Mouse (Mus musculus): ENCODE data around the gene Dlx6. TPM values are rescaled to one million over a fixed set of nuclear protein-coding genes. Genes with fewer than 3 reads are reported as not detected.

Gene Dlx6
- polyA plus RNA-seq, 1 experiment = 7.2 TPM

GRCm38 (mm10) chr6:6879371-6880325, 16.5 kb downstream of the Dlx6 start:
- TF ChIP-seq CTCF (IDR thresholded peaks at IDR 0.05; ENCODE audit: extremely low read depth, insufficient read depth, low read length) (no peak), POLR2A (IDR thresholded peaks at IDR 0.05; ENCODE audit: extremely low read depth, insufficient read depth, low read length) (no peak)
- peak overlapping the region; percentile 49; the same call in 1 of the 2 replicates for H3K4me3 ChIP-seq (ENCODE audit: insufficient read depth, low read length)
- no peak overlapping the region for H3K27ac ChIP-seq (ENCODE audit: insufficient read depth, low read length)
- no peaks in the 10 kb centered on the region for H3K4me1 ChIP-seq (ENCODE audit: control insufficient read depth, insufficient read depth, low read length)

- H3K4me3 ChIP-seq (ENCODE audit: insufficient read depth, low read length) = peak overlapping the region; percentile 49
- no peak overlapping the region for H3K27ac ChIP-seq (ENCODE audit: insufficient read depth, low read length)
- TF ChIP-seq POLR2A (IDR thresholded peaks at IDR 0.05; ENCODE audit: extremely low read depth, insufficient read depth, low read length) = no peak
- no peak for TF ChIP-seq CTCF (IDR thresholded peaks at IDR 0.05; ENCODE audit: extremely low read depth, insufficient read depth, low read length)
- H3K4me1 ChIP-seq (ENCODE audit: control insufficient read depth, insufficient read depth, low read length) = no peaks in the 10 kb centered on the region
Measured at GRCm38 (mm10) chr6:6880361-6881114, 17.4 kb downstream of the Dlx6 start.

- TF ChIP-seq CTCF (IDR thresholded peaks at IDR 0.05; ENCODE audit: extremely low read depth, insufficient read depth, low read length) (no peak), POLR2A (IDR thresholded peaks at IDR 0.05; ENCODE audit: extremely low read depth, insufficient read depth, low read length) (no peak)
- Histone ChIP-seq H3K4me3 (ENCODE audit: insufficient read depth, low read length) (peak overlapping the region; percentile 49), H3K4me1 (ENCODE audit: control insufficient read depth, insufficient read depth, low read length) (no peaks in the 10 kb centered on the region), H3K27ac (ENCODE audit: insufficient read depth, low read length) (peak overlapping the region; percentile 48)
Measured at GRCm38 (mm10) chr6:6881115-6881637, 18.0 kb downstream of the Dlx6 start.

GRCm38 (mm10) chr6:6881638-6882190, 18.6 kb downstream of the Dlx6 start, which contains the start of gene Dlx5:
Gene Dlx5 (minus strand): TSS chr6:6882085.
- H3K4me1 ChIP-seq (ENCODE audit: control insufficient read depth, insufficient read depth, low read length) = no peaks in the 10 kb centered on the region
- peak within 1 kb of the TSS; percentile 48 for H3K27ac ChIP-seq (ENCODE audit: insufficient read depth, low read length)
- peak within 1 kb of the TSS; percentile 49 for H3K4me3 ChIP-seq (ENCODE audit: insufficient read depth, low read length)
- no peak for TF ChIP-seq CTCF (IDR thresholded peaks at IDR 0.05; ENCODE audit: extremely low read depth, insufficient read depth, low read length)
- peak; percentile 77 for TF ChIP-seq POLR2A (IDR thresholded peaks at IDR 0.05; ENCODE audit: extremely low read depth, insufficient read depth, low read length)

- Histone ChIP-seq H3K4me3 (ENCODE audit: insufficient read depth, low read length) (no peak overlapping the region; the same call in 1 of the 2 replicates), H3K27ac (ENCODE audit: insufficient read depth, low read length) (no peak overlapping the region), H3K4me1 (ENCODE audit: control insufficient read depth, insufficient read depth, low read length) (no peaks in the 10 kb centered on the region)
- TF ChIP-seq POLR2A (IDR thresholded peaks at IDR 0.05; ENCODE audit: extremely low read depth, insufficient read depth, low read length) = no peak
- TF ChIP-seq CTCF (IDR thresholded peaks at IDR 0.05; ENCODE audit: extremely low read depth, insufficient read depth, low read length) = no peak
Measured at GRCm38 (mm10) chr6:6882266-6882797, 19.2 kb downstream of the Dlx6 start.

- Histone ChIP-seq H3K27ac (ENCODE audit: insufficient read depth, low read length) (no peak overlapping the region), H3K4me1 (ENCODE audit: control insufficient read depth, insufficient read depth, low read length) (no peaks in the 10 kb centered on the region), H3K4me3 (ENCODE audit: insufficient read depth, low read length) (no peak overlapping the region)
- peak; percentile 85 for TF ChIP-seq CTCF (IDR thresholded peaks at IDR 0.05; ENCODE audit: extremely low read depth, insufficient read depth, low read length)
- no peak for TF ChIP-seq POLR2A (IDR thresholded peaks at IDR 0.05; ENCODE audit: extremely low read depth, insufficient read depth, low read length)
Measured at GRCm38 (mm10) chr6:6884897-6885296, 21.8 kb downstream of the Dlx6 start.

GRCm38 (mm10) chr6:6886225-6886624, 23.1 kb downstream of the Dlx6 start:
- H3K4me1 ChIP-seq (ENCODE audit: control insufficient read depth, insufficient read depth, low read length) = no peaks in the 10 kb centered on the region
- TF ChIP-seq CTCF (IDR thresholded peaks at IDR 0.05; ENCODE audit: extremely low read depth, insufficient read depth, low read length) (no peak), POLR2A (IDR thresholded peaks at IDR 0.05; ENCODE audit: extremely low read depth, insufficient read depth, low read length) (no peak)

GRCm38 (mm10) chr6:6890047-6890446, 26.9 kb downstream of the Dlx6 start:
- H3K4me3 ChIP-seq (ENCODE audit: insufficient read depth, low read length) = no peak overlapping the region
- H3K4me1 ChIP-seq (ENCODE audit: control insufficient read depth, insufficient read depth, low read length) = no peaks in the 10 kb centered on the region
- TF ChIP-seq POLR2A (IDR thresholded peaks at IDR 0.05; ENCODE audit: extremely low read depth, insufficient read depth, low read length) (no peak), CTCF (IDR thresholded peaks at IDR 0.05; ENCODE audit: extremely low read depth, insufficient read depth, low read length) (0 out of 2 replicates have a peak, but pooled peaks have one; percentile 4)
- H3K27ac ChIP-seq (ENCODE audit: insufficient read depth, low read length) = no peak overlapping the region

More at GRCm38 (mm10) chr6:6886225-6886624, 23.1 kb downstream of the Dlx6 start:
- Histone ChIP-seq H3K27ac (ENCODE audit: insufficient read depth, low read length) (no peak overlapping the region), H3K4me3 (ENCODE audit: insufficient read depth, low read length) (no peak overlapping the region)

- Histone ChIP-seq H3K4me1 (ENCODE audit: control insufficient read depth, insufficient read depth, low read length) (no peaks in the 10 kb centered on the region), H3K27ac (ENCODE audit: insufficient read depth, low read length) (no peak overlapping the region), H3K4me3 (ENCODE audit: insufficient read depth, low read length) (no peak overlapping the region)
- TF ChIP-seq POLR2A (IDR thresholded peaks at IDR 0.05; ENCODE audit: extremely low read depth, insufficient read depth, low read length) (no peak), CTCF (IDR thresholded peaks at IDR 0.05; ENCODE audit: extremely low read depth, insufficient read depth, low read length) (no peak)
Measured at GRCm38 (mm10) chr6:6909586-6909985, 46.5 kb downstream of the Dlx6 start.
